Mouse (Mus musculus) cerebellum, adult 2 months (tissue): ENCODE data around the gene Tulp2.

Experiments used
- CTCF ChIP-seq: fragments of 200-500 bp; IDR thresholded peaks from 2 replicates; pipeline ENCODE4 v1.5.1; 2011; ENCODE audit warnings: low read depth, mild to moderate bottlenecking, control low read depth, low read length, moderate library complexity, borderline replicate concordance; ENCODE audit not compliant: insufficient read depth
- POLR2A ChIP-seq: fragments of 200-500 bp; IDR thresholded peaks from 2 replicates; pipeline ENCODE4 v1.6.1; 2011; ENCODE audit warnings: low read length, control low read depth, borderline replicate concordance; ENCODE audit not compliant: insufficient read depth

DNA sequence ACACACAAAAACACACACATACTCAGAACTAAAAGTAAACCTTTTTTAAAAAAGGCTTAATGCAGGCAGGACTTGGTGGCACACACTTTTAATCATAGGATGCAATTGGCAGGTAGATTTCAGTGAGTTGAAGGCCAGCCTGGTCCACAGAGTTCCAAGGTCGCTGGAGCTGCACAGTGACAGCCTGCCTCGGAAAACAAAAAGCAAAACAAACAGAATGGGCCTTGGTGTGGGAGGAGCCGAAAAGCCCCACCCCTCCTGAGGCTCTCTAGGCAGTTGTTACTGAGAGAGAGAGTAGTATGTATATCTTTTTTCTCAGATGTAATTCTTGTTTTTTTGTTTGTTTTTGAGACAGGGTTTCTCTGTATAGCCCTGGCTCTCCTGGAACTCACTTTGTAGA is 9.6 kb downstream of the Tulp2 start:
- no peak for TF ChIP-seq CTCF
- no peak for TF ChIP-seq POLR2A
